Mouse (Mus musculus) heart, adult 9 months (tissue): ENCODE measurements at regions not wholly inside any gene's neighbourhood (a gene's known extent, or its start where the extent isn't known, plus 50 kb on each side); places are given as distances from the start of the nearest gene placed in this dataset.
A peak's percentile ranks its signal among the peaks of the same experiment; 100 is the strongest.

Source experiments
- DNase-seq, 2 experiments: peaks; one replicate each; pipeline ENCODE4 v3.0.0; 2022; ENCODE audit warnings: low spot score in 2 of 2

DNA sequence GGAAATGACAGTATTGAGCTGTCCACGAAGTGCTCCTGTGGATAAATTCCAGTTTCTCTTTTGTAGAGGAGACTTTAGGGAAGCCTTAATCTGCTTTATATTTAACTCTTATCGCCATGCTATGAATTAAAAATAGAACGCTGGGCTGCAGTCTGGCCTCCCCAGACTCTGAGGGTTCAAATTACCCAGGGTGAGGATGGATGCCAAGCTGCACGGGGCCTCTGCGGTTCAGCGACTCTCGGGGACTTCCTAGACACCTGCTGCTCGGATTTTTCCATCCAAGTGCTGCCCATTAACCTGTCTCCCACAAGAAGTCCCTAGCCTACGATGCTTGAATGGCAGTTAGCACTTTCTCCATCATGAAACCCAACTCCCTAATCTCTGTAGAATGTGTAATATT, 189.3 kb upstream of the Jade1 start:
- peak; percentile 50 to 61 for DNase-seq

- no peak for DNase-seq
Measured at GRCm38 (mm10) chr3:41365145-41365830, 190.2 kb upstream of the Jade1 start.

GRCm38 (mm10) chr3:41363947-41364346, 191.6 kb upstream of the Jade1 start:
- DNase-seq: no peak

GRCm38 (mm10) chr3:41360231-41360630, 195.3 kb upstream of the Jade1 start:
- peak in 1 of 2 experiments; percentile 65 for DNase-seq

DNA sequence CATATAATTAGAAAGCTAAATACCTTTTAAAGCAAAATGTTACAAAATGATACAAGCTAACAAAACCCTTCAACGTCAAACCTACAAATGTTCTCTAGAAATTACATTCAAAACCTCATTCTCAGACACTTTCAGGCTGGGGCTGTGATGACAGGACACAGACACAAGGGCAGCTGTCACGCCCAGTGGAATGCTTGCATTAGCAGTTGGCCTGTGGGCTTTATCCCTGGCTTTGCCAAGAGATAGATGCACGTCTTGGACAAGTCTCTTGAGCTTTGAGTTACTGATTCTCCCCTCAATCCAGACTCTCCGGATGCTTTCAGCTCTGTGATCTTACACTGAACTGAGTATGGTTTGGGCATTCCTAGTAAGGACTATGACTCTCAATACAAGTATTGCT, 196.1 kb upstream of the Jade1 start:
- DNase-seq: no peak

- DNase-seq: no peak
Measured at GRCm38 (mm10) chr3:41353021-41353420, 202.5 kb upstream of the Jade1 start.

- DNase-seq: no peak
Measured at GRCm38 (mm10) chr3:41351786-41352185, 203.7 kb upstream of the Jade1 start.

- no peak for DNase-seq
Measured at GRCm38 (mm10) chr3:41351091-41351685, 204.3 kb upstream of the Jade1 start.

- no peak for DNase-seq
Measured at GRCm38 (mm10) chr3:41350331-41350730, 205.2 kb upstream of the Jade1 start.

- DNase-seq: peak; percentile 38 to 40
Measured at GRCm38 (mm10) chr3:41348795-41349194, 206.7 kb upstream of the Jade1 start.

GRCm38 (mm10) chr3:41346863-41347262, 208.7 kb upstream of the Jade1 start:
- DNase-seq: no peak

- DNase-seq: no peak
Measured at GRCm38 (mm10) chr3:41343431-41343830, 212.1 kb upstream of the Jade1 start.

DNA sequence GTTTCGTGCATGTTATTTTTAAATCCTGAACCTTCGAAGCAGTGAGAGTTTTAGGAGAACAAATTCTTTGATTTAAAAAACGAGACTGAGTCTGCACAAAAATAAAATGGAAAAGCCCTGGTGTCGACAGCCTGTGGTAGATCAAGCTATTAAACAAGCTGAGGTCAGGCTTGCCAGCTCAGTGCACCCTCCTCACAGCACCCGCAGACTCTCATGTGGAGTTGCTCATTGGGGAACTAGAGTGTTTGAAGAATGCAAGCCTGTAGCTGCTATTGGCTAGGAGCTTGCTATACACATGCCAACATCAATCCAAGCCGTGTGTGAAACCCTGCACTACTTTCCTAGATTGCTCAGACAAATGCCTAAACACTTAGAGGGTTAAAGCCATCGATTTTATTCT, 223.1 kb upstream of the Jade1 start:
- no peak for DNase-seq

GRCm38 (mm10) chr3:41330356-41330755, 225.2 kb upstream of the Jade1 start:
- no peak for DNase-seq

- no peak for DNase-seq
Measured at GRCm38 (mm10) chr3:41328828-41329227, 226.7 kb upstream of the Jade1 start.

DNA sequence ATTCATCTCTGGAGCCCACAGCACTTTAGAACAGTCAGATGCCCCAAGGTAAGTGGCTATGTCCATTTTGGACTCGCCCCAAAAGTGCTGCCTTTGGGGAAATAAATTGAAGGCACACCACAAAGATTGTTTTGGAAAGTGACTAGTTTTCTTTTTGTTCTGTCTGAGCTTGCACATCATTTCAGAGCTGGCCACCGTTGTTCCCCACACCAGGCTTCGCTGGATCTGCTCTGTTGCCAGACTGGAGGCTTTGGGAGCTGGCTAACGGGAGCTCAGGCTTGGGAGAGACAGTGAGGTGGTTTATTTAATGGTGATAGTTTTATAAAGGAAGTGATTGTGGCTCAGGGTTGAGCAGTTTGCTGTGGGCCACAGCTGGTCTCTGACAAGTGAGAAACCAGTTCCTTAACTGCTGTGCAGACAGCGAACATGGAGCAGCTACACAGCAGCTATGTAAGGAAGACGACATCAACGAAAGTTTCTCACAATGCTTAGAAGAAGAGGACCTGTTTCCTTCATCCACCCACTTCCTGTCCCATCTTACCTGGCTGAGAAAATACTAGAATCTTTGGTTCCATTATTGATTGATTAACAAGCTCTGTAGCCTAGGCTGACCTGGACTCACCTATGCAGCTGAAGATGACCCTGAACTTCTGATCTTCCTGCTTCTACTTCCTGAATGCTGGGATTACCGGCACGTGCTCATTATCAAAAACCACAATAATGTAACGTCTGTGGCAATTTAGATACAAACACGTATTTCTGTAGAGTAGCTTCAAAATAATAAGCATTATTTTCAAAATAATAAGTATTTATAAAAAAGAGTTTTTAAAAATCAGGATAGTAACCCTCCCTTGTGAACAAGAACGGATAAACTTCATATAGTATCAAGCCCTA, 229.1 kb upstream of the Jade1 start:
- peak; percentile 9 to 11 for DNase-seq

DNA sequence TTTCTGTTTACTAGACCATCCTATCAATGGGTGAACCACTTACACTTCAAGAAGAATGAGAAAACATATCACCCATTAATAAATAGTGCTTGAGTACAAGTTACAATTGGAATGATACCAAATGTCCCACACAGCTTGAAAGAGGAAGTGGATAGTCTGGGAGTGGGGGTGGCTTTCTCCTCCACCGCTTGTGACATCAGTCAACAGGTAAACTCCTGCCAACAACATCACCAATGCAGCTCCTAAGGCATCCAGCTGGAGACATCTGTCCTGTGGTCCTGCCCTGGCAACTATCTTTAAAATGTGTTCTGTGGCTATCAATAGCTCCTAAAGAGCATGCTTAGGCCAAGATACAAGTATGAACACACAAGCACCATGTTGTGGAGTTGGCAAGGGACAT, 233.7 kb upstream of the Jade1 start:
- peak; percentile 25 to 39 for DNase-seq

- DNase-seq: no peak
Measured at GRCm38 (mm10) chr3:41319214-41319856, 236.2 kb upstream of the Jade1 start.

DNA sequence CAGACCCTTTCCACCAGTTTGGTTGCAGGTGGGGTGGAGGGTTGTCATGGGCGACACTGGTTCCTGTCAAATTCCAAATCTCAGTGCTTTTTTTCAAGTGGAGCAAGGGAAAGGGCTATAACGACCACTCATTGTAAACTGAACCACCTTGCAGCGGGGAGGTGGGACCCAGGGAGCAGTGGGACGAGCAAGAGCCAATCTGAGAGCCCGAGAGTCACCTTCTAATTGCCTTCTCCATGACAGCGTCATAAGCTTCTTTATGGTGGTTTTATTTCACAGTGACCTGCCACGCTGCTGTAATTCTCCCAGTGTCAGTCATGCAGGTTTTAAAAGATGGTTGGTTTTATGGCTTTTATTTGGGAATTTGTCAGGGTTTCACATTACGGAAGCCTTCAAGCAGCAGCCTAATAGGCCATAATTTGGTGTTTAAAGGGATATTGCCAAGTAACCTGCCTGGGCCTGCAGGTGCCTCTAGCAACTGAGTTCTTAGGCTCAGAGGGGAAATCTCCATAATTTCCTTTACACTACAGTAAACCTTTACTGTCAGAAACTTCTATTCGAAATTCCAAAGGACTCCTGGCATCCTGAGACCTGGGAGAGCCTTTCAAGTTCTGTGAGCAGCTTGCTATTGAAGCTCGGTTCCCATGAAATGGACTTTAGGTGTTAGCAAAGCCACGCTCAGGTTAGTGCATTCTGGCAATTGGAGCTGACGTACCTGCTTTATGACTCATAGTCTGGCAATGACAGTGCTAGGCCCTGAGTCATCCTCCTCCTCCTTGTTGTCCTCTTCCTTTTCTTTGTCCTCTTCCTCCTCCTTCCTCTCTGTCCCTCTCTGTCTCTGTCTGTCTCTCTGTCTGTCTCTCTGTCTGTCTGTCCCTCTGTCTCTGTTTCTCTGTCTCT, 235.6 kb upstream of the Pgrmc2 start:
- DNase-seq: no peak

- no peak for DNase-seq
Measured at GRCm38 (mm10) chr3:41317170-41317569, 234.3 kb upstream of the Pgrmc2 start.

GRCm38 (mm10) chr3:41312492-41312891, 229.6 kb upstream of the Pgrmc2 start:
- no peak for DNase-seq
